Mouse (Mus musculus) lung, adult 2 months (tissue): ENCODE data around the gene Nrm.

Experiments
- CTCF ChIP-seq: fragments of 200-500 bp; IDR thresholded peaks from 2 replicates; pipeline ENCODE4 v1.5.1; 2011; ENCODE audit warnings: mild to moderate bottlenecking, low read length, control low read depth; ENCODE audit not compliant: insufficient read depth
- POLR2A ChIP-seq: fragments of 200-500 bp; IDR thresholded peaks from 2 replicates; pipeline ENCODE4 v1.6.1; 2011; ENCODE audit warnings: low read depth, mild to moderate bottlenecking, control low read depth, low read length, borderline replicate concordance; ENCODE audit errors: extremely low read depth

- TF ChIP-seq POLR2A (no peak), CTCF (no peak)
Observed at GRCm38 (mm10) chr17:35815836-35816235, 45.3 kb upstream of the Nrm start.
